Mouse (Mus musculus) right cerebral cortex, postnatal 36 days (tissue): ENCODE measurements around the gene Gmfb.
A peak's percentile ranks its signal among the peaks of the same experiment; 100 is the strongest.
"Not testable (repeated sequence)": the region's sequence is repeated elsewhere in the genome, so short reads cannot be mapped to it uniquely, and the experiment has no call there.

ENCODE experiments used
- DNase-seq, 2 experiments: peaks; one replicate each; pipeline ENCODE4 v3.0.0; 2022; ENCODE audit warnings: low spot score in 2 of 2, mixed read lengths in 1 of 2

The Gmfb gene

DNA sequence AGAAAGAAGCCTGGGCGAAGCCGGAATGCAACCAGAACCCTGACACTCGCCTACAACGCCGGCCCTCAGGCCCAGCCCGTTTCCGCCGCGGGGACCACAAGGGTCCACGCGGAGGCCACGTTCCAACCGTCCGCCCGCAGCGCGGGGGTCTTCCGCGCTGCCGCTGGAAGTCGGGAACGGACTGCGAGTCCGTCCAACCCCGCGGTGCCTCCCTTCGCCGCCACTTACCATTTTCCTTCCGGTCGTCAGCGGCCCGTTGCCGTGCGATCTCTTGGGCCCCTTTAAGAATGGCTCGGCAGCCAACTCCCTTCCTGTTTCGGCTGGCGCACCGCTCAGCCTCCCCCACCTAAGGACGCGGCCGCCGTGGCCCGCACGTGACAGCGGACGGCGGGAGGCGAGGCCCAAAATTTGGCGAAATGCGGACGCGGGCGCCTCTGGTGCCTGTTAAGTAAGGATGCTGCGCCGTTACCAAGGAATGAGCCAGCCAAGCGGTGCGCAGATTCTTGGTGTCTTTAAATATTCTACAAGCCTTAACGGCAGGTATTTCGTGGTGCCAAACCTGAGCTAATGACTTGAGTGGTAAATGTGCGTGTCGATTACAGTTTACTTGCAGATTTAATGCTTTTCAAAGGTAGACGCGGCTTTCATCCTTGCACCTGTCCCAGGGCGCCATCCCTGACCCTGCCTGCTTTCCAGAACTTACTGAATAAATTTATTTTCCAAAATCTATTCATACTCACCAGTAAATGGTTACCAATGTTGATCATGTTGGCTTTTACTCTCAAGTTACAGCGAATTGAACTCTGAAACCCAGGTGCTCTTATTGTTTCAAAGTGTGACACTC, at the start of gene Gmfb:
Gene Gmfb, minus strand, starts transcription at position 370 of the 844 bp plus-strand sequence.
- peak; percentile 95 to 96 for DNase-seq

DNA sequence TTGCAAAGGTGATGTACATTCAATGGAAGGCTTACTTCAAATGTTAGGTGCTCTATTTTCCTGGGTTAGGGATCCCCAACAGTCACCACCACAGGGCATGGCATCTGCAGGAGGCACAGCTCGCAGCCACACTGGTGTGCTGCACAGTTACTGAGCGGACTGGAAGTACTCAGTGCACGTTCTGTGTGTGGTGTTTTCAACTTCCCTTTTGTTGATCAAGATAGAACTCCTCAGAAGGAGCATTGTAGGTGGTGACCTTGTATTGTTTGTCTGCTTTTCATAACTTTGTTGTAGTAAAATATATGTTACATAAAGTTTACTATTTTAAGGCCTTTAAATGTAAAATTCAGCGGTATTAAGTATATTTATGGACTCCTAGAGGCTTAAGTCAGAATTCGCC, 40.9 kb upstream of the Gmfb start:
- DNase-seq: no peak

DNA sequence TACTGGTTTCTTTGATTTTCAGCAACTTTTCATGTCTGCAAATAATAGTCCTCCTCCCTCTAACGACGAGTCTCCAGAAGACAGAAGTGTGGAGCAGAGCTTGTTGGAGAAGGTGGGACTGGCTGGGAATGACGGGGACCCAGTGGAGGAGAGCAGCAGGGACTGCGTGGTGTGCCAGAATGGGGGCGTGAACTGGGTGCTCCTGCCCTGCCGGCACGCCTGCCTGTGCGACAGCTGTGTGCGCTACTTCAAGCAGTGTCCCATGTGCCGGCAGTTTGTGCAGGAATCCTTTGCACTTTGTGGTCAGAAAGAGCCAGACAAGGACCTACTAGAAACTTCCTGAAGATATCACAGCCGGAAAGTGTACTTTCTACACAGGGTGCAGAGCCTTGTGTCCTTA, 31.6 kb upstream of the Gmfb start:
- no peak for DNase-seq

DNA sequence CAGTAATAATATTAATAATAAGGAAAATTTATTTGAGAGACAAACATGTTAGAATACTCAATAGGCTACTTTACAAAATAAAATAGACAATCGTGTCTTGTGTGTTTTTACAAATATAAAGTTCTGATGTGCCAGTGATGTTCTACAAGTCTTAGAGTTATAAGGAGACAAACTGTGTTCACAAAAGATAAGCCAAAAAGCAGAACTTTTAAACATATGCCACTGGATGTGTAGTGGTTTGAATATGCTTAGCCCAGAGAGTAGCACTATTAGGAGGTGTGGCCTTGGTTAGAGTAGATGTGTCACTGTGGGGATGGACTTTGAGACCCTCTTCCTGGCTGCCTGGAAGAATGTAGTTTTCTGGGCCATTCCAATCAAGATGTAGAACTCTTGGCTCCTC, 27.7 kb upstream of the Gmfb start:
- DNase-seq: no peak

DNA sequence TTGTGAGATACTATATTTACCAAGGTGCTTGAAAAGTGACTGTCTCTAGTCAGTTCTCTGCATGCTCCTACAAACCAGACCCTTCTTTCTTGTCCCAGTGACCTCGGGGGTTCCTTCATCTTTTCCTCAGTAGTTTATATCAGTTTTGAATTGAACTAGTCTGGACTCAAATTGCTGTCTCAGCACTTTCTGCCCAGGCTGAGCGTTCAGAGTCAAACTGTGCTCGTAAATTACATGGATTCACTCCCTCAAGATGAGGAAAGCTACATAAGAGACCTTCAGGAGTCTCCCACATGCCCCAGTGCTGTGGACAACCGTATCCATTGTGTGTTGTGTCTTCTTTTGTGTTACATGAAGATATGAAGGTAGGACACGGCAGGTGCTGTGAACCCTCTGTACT, 26.7 kb upstream of the Gmfb start:
- no peak for DNase-seq

DNA sequence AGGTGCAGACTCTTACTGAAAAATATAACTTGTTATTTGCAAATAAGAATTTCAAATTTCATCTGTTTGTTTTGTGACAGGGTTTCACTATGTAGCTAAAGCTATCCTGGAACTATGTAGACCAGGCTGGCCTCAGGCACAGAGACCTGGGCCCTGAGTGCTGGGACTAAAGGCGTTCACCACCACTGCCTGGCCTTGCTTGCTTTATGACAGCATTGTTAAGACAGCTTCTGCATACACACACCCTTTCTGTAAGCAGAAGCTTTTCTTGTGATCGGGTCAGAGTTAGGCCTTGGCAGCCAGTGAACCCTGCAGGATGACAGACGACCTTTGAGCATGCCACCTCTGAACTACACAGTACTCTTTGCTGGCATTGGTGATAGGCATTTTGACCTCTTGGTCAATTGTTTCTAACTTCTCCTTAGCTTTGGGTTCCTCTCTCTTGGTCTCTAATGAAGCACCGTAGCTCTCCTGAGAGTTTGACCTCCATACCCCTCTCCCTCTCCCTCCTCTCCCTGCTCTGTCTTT, 26.1 kb upstream of the Gmfb start:
- no peak for DNase-seq

DNA sequence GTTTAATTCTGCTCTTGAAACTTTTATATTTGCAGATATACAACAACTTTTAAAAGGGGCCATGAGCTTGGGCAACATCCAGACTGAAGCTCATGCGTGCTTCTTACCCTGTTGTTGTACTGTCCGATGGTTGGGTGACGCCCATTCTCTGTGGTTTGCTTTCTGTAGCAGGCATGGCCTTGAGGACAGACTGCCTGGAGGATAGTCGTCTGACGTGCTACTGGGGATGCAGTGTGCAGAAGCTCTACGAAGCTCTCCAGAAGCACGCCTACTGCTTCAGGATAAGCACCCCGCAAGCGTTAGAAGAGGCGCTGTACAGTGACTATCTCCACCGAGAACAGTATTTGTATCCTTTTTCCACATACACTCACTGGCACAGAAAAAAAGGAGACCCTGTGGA, 23.7 kb upstream of the Gmfb start:
- no peak for DNase-seq

DNA sequence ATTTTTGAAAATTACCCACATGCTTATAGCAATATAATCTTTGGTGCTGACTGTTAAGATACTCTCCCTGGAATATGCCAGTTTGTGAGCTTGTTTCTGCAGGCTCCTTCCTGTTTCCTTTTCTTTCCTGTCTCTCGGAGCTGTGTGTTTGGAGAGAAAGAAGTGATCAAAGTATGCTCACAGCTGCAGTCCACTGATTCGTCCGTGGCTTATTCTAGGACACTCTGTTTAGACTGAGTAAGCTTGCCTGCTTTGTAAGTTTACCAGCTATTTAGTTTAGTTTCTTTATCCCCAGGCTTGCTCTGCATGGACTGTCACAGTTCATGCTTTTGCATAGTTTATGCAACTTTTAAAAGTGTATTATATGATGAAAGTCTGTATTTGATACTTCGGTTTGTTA, 17.3 kb upstream of the Gmfb start:
- DNase-seq: no peak

DNA sequence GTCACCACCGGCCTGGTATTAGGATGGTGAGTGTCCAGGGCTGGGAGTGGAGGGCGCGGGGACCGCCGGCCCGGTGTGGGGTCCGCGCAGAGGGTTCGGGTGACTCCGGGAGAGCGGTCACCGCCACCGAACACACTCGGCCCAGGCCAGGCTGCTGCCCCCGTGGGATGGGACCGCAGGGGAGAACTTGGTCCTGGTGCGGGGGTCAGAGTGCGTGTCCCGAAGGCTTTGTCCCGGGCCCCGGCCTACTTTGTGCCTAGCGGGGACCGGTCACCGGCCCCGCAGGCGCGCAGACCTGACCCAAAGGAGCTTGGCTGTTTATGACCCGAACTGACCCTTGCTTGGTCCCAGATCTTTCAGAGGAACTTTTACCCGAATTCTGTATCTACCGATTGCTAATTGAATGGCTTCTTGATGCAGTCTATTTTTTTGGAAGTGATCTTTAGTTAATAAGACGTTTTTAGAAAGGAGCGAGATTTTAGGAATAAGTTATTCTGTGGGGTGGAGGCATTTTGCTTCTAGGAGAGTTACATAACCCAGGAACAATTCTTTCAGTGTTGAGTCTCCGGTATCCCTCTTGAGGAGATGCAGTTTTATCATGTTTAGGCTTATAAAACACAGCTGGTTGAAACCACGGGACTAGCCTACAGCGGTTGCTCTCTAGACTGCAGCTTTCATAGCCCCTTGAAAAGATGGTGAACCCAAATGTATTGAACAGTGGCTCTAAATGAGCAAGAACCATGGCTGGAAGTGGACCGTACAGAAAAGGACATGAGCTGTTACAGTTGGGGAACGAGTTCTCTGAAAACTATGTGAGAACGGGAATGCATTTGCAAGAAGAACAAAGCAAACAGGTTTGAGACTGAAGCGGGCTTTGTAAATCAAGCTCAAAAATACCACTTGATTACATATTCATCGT, 10.6 kb upstream of the Gmfb start:
- peak in 1 of 2 experiments; percentile 11 for DNase-seq

DNA sequence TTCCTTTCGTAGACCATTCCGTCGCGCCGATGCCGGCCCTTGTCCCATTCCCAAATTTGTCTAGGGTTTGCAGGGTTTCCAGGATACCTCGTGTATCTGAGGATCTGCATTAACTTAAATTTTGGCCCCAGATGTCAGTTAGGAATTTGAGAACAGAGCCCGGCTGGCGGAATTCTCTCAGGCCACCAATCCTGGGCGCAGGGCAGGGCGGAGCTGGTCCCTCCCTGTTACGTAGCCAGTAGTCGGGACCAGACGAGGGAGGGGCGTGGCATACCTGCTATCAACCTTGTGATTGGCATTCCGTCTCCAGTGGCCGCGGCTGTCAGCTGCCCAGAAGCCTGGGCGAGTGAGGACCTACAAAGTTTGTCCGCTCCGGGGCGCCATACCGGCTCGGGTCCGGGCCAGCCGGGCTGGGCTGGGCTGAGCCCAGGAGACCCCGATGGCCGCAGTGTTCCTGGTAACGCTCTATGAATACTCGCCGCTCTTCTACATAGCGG, 9.8 kb upstream of the Gmfb start, which contains the start of gene Cgrrf1:
Gene Cgrrf1, plus strand, starts transcription at position 289 of the 497 bp plus-strand sequence.
- peak; percentile 94 to 96 for DNase-seq

DNA sequence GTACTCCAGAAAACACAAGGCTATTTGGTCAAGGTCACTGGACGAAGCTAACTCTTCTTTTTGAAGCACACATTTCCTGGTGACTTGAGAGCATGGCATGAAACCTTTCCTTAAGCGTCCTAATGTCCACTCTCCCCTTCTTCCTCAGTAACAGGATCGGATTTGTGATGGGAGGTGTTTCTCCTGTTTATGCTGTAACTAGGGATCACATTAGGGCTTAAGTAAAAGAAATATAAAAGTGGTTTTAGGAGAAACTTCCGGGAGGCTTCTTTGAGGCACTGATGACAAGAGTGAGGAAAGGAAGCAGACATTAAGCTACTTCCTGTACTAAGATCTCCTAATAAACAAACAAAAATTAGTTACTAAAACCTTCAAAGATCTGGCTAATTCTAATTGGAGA, 9.3 kb upstream of the Gmfb start:
- DNase-seq: no peak

DNA sequence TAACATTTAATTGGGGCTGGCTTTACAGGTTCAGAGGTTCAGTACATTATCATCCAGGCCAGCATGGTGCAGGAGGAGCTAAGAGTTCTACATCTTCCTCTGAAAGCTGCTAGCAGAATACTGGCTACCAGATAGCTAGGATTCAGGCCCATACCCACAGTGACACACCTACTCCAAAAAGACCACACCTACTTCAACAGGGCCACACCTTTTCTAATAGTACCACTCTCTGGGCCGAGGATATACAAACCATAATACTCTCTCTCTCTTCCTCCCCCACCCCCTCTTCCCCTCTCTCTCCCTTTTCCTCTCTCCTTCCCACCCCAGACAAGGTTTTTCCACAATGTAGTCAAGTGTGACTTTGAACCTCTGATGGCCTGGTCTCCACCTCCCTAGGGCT, 5.4 kb upstream of the Gmfb start:
- no peak for DNase-seq

DNA sequence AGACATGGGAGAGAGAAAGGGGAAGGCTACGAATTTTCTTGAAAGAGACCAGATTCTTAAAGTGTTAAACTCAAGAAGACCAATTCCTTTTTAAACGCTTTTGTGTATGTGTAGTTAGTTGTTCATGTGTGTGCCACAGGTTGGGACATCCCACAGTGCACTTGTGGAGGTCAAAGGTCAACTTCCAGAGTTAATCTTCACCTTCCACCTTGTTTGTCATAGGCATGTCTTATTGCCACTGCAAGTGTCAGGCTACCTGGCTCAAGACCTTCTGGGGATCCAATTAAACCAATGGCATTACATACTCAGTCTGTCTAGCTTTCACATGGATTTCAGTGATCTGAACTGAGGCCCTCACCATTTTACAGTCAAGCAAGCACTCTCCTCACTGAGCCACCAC, 2.0 kb upstream of the Gmfb start:
- no peak for DNase-seq

DNA sequence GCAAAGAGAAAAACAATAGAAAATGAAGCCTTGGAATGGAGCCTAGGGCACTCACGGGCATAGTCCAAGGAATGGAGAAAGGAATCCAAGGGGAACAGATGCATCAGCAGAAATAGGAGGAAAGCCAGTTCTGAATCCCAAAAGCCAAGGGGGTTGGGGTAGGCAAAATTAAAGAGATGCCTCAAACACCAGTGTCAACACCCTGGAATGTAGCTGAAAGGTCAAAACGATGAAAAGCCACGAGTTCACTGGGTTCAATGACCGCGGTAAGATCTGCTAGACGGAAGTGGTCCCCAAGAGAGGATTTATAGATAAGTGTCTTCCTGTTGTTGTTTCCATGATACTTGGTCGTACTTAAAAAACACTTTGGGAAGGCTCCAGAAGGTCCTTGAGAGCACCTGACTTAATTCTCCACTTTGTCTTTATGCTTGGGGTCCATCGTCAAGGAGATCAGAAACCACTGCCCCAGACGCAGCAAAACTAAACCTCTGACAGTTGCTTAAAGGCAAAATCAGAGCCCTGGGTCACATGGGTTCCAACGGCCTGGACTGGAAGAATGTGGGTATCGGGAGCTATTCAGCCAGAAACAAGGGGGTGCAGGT, 670 bp downstream of the Gmfb start:
- no peak for DNase-seq

DNA sequence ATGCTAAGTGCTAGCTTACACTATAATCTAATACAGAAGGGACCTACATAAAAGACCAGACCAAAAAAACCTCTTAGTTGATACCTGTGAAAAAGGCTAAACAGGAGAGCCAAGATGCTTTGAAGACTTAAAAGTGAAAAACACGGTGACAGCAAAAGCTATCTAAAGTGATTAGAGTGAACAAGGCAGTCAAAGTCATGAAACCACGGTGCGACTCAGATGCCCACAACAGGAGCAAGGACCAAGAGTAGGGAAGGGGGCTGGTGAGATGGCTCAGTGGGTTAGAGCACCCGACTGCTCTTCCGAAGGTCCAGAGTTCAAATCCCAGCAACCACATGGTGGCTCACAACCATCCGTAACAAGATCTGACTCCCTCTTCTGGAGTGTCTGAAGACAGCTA, 2.1 kb downstream of the Gmfb start:
- DNase-seq: not testable (repeated sequence)

DNA sequence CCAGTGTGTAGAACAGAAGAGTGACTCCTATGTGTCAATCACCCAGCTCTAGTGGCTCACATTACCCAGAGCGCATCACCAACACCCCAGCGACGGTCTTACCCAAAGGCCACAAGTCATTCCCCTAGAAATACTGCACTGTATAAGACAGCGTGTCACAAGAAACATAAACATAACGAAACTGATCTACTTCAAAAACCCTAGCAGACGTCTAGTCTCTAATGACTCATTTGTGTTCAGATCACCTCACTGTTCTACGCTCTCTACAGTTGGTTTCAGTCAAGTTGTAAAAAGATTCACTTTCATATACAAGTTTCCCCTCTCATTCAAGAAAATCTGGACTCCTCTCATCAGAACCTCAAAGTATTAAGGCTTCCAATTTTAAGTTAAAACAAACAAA, 3.3 kb downstream of the Gmfb start:
- DNase-seq: no peak

DNA sequence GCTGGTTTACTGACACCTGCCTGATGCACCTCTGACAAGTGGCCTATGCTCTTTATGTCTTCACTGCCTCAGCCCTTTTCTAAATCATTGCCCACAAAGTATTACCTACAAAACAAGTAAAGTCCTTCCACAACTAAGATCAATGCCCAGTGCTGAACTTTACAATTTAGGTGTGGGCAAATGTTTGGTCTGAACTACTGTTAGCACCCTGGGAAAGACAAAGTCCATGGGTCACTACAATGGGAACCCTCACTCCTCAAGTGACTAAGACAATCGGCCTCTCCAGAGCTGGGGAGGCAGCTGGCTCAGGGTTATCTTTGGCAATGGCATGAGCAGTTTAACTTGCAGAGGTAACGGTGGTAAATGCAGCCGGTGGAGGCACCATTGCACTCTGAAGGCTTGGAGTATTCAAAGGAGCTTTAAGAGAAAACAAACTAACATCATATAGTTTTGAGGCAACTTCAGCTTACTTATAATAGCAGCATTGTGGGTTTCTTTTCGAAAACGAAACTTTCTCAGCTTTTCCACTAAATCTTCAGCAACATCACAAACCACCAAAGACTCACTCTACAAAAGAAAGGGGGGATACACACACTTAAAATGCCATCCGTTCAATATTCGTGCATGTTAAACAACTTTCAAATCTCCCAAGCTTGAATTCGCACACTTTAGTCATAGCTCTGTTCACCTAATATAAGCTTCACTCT, 5.0 kb downstream of the Gmfb start:
- DNase-seq: no peak

DNA sequence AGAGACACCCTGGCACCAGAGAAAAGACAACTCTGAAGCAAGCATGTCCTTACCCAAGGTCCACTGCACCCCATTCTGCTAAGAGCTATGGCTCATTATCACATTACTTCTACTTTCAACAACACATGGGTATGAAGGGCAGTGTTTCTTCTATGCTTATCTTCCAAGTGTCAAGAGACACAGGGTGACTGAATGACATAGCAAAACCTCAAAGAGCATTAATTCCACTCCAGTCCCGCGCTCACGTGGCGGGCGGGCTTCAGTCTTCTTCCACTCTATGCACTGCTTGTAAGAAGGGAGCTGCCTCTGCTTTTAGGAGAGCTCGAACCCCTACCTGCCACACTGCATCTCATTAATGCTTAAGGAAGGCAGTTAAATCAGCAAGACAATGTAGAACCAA, 6.4 kb downstream of the Gmfb start:
- no peak for DNase-seq

DNA sequence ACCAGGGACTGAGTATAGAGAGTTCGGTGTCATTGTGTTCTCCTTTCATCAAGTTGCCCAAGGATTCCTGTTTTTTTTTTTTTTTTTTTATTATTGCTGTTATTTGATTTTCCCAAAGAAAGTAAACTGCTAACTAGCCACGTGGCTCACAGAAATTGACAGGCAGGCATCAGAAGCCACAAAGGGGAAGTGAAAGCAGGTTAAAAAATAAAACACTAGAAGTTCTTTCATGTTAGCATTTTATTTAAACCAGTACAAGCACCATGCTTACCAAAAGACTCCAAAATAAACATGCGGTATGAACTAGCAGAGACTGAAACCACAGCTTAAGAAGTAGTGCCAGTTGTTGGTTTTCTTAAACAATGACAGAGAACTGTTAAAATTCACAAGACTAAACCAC, 14.1 kb downstream of the Gmfb start:
- no peak for DNase-seq

DNA sequence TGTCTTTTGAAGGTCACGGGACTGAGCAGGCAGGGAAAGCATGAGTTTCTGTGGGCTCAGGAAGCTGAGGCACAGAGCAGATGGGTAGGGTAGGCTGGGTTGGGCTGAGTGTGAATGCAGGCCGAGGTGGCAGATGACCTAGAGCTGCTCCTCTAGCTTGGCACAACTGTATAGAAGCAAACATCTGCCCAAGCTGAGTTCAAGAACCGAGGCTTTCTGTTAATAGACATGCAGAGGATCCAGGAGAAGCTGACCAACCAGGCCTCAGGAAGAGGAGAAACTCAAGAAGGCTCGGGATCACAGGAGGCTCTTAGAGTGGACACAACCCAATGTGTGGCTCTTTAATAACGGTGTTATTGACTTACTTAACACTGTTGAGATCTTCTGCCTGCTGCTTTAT, 15.9 kb downstream of the Gmfb start:
- no peak for DNase-seq

DNA sequence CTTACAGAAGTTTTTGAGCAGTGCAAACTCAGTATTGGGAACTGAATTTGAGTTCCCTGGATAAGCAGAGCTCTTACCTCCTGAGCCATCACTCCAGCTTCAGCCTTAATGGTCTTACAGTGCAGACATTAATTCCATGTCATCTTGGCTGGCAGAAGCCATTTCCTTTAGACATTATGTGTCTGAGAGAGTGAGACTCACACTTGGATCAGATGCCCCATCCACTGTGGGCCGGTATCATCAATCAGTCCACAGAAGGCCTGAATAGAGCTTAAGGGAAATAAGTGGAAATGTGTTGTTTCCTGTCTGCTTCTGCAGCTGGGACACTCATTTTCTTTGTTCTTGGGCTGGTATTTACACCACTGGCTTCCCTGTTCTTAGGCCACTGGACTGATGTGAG, 18.3 kb downstream of the Gmfb start:
- DNase-seq: no peak
